Mouse (Mus musculus) kidney, embryonic 14.5 days (tissue): ENCODE results near the gene Gm33543. TPM values are rescaled to one million over a fixed set of nuclear protein-coding genes. Genes with fewer than 3 reads are reported as not detected.
A peak's percentile ranks its signal among the peaks of the same experiment; 100 is the strongest.

Experiments used
- ATAC-seq: fragments of 200-750 bp; cut with Nextera tagmentation; 2 replicates; pipeline ENCODE4 v1.8.0; 2017; ENCODE audit warnings: moderate number of reproducible peaks, mild to moderate bottlenecking, moderate TSS enrichment, moderate library complexity; ENCODE audit not compliant: low FRiP score, low TSS enrichment
- H3K27ac ChIP-seq: fragments of 300-500 bp; sonication (generic); 2 replicates; pipeline ENCODE4 v1.5.1; 2014; ENCODE audit warnings: low read depth, mild to moderate bottlenecking, low read length, moderate library complexity, mixed read lengths
- H3K27me3 ChIP-seq: fragments of 300-500 bp; sonication (generic); 2 replicates; pipeline ENCODE4 v1.6.1; 2014; ENCODE audit warnings: mild to moderate bottlenecking, low read length; ENCODE audit not compliant: control insufficient read depth, insufficient read depth
- H3K36me3 ChIP-seq: fragments of 300-500 bp; sonication (generic); 2 replicates; pipeline ENCODE4 v1.6.1; 2014; ENCODE audit warnings: low read length, mixed read lengths; ENCODE audit not compliant: control insufficient read depth, insufficient read depth
- H3K4me1 ChIP-seq: fragments of 300-500 bp; sonication (generic); 2 replicates; pipeline ENCODE4 v1.6.1; 2014; ENCODE audit warnings: low read length, mixed read lengths; ENCODE audit not compliant: control insufficient read depth, insufficient read depth
- H3K4me2 ChIP-seq: fragments of 300-500 bp; sonication (generic); replicated peaks from 2 replicates; pipeline ENCODE4 v1.6.1; 2014; ENCODE audit warnings: low read depth, mild to moderate bottlenecking, low read length
- H3K4me3 ChIP-seq: fragments of 300-500 bp; sonication (generic); 2 replicates; pipeline ENCODE4 v1.5.1; 2014; ENCODE audit warnings: mild to moderate bottlenecking, low read length
- H3K9ac ChIP-seq: fragments of 300-500 bp; sonication (generic); 2 replicates; pipeline ENCODE4 v1.6.1; 2014; ENCODE audit warnings: low read depth, mild to moderate bottlenecking, low read length, moderate library complexity
- H3K9me3 ChIP-seq: fragments of 300-500 bp; sonication (generic); 2 replicates; pipeline ENCODE4 v1.6.1; 2016; ENCODE audit warnings: low read length; ENCODE audit not compliant: control insufficient read depth
- WGBS: fragments of 180-500 bp; shearing (Covaris S2); extraction: QIAGEN DNeasy Blood & Tissue Kit; methylation state at CpG from one replicate; pipeline ENCODE4 v1.1.7; 2014; 5-methylcytosine and 5-hydroxymethylcytosine counted together
- polyA plus RNA-seq: library from polyadenylated mRNA; unstranded; fragments of >200 nt; fragmentation: Nextera tagmentation; extraction: Ambion mirVana; gene quantifications from 2 replicates; pipeline ENCODE4 v1.2.1, GENCODE M21; 2014

Gene Gm33543
- polyA plus RNA-seq, 1 experiment from 2014 or later = not detected

DNA sequence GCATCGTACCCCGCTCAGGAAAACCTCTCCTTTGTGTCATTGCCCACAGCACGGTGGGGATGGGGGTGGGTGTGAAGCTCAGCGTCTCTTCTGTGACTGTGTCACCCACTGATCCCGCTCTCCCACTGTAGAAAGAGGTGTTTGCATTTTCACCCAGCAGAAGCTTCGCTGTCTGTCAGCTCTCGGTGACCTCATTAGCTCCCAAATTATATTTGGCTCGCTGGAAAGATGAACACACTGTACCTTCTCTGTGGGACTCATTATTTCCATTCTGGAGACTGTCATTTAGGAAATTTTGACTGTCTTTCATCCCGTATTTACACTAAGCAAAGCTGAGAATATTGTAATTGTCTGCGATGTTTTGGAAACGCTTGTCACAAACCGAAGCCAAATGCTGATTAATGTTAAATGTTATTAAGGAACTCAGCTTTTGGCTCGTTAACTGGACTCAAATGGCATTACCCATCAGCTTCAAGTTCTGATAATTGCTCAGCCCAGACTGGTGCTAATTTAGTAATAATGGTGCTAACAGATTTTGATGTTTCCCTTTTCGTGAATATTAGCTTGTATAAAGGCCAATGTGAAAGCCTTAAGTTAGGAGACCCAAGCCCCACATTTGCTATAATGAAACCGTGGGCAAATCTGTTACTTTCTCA, 51.8 kb downstream of the Gm33543 start:
- no peak overlapping the region for H3K4me3 ChIP-seq
- 85% methylated on average over 15 of the region's 15 CpGs for WGBS
- H3K4me1 ChIP-seq = no peaks in the 10 kb centered on the region
- no peaks in the 10 kb centered on the region for H3K27me3 ChIP-seq
- H3K9ac ChIP-seq = no peak overlapping the region
- no peak for ATAC-seq
- no peak overlapping the region for H3K27ac ChIP-seq
- H3K4me2 ChIP-seq = no peak overlapping the region
- H3K36me3 ChIP-seq = no peaks in the 10 kb centered on the region
- no peaks in the 10 kb centered on the region for H3K9me3 ChIP-seq

DNA sequence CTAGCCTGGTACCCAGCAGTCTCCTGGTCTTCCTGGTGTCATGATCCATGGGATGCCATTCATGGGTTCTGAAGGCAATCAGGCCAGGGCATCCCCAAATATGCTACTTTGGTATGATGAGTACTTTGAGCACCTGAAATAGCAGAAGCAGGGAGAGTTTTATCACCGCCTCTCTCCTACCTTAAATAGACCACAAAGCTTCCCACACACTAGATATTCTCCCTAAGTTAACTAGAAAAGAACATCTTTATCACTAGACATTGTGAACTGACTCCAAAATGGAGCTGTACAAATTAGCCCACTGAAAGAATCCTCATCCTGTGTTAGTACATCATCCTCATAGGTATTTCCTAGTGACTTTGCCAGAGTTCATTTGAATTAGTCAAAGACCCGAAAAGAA, 55.6 kb downstream of the Gm33543 start:
- no peak overlapping the region for H3K27ac ChIP-seq
- no peaks in the 10 kb centered on the region for H3K9me3 ChIP-seq
- no peak for ATAC-seq
- H3K4me3 ChIP-seq = no peak overlapping the region
- no peak overlapping the region for H3K9ac ChIP-seq
- WGBS = 86% methylated on average over 2 of the region's 2 CpGs
- no peaks in the 10 kb centered on the region for H3K36me3 ChIP-seq
- H3K4me1 ChIP-seq = no peaks in the 10 kb centered on the region; the same call in 1 of the 2 replicates
- no peak overlapping the region for H3K4me2 ChIP-seq
- no peaks in the 10 kb centered on the region for H3K27me3 ChIP-seq

DNA sequence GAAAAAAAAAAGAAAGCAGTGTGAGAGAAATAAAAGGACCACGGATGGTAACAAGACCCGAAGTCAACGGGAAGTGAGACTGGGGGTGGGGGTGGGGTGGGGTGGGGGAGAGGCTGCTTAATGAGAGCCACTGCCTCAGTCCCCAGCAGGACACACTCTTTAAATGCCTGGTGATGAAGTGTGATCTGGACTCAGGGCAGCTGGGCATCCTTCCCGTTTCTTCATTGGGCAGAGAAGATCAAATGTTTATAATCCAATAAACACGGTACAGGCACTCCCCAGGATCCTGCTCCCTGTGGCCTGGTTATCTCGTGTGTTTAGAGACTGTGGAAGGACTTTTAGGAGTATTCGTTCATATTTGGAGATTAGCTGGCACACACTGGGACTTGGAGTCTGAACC, 57.9 kb downstream of the Gm33543 start:
- no peak overlapping the region for H3K9ac ChIP-seq
- H3K4me3 ChIP-seq = no peak overlapping the region
- no peaks in the 10 kb centered on the region for H3K36me3 ChIP-seq
- 34% methylated on average over 7 of the region's 7 CpGs for WGBS
- H3K27me3 ChIP-seq = no peaks in the 10 kb centered on the region
- ATAC-seq = no peak
- H3K27ac ChIP-seq = no peak overlapping the region
- H3K4me1 ChIP-seq = no peaks in the 10 kb centered on the region; the same call in 1 of the 2 replicates
- H3K4me2 ChIP-seq = no peak overlapping the region
- H3K9me3 ChIP-seq = no peaks in the 10 kb centered on the region

DNA sequence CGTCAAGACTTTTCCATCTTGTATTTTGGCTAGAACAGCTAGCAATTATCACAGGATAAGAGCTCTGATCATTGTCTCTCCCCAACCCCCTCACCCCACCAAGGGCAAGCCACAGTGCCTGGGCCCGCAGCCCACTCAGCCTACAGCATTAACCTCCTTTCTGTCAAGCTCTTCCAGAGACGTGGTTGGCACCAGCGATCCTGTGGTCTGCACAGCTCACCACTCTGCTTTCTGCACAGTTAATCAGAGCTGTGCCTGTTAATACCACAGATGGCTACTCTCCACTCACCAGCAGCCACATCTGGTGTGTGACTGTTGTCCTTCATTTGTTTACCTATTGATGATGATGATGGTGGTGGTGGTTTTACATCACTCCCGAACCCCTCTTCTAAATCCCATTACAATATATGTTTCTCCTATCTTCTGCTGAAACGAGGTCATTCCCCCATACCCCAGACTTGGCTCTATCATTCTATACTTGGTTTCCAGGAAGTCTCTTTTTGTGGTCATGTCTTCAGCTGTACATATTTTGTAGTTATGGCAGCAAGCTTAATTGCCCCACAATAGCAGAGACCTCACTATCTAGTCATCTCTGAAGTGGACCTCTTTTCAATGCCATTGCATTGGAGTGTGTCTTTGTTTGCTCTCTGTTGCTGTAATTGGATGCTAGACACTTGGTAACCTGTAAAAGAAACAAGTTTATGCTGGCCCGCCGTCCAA, 61.7 kb downstream of the Gm33543 start:
- Histone ChIP-seq H3K27me3 (no peaks in the 10 kb centered on the region), H3K36me3 (no peaks in the 10 kb centered on the region), H3K9ac (no peak overlapping the region), H3K27ac (no peak overlapping the region), H3K4me2 (no peak overlapping the region), H3K4me1 (no peaks in the 10 kb centered on the region; the same call in 1 of the 2 replicates), H3K4me3 (no peak overlapping the region), H3K9me3 (no peaks in the 10 kb centered on the region)
- 73% methylated on average over 8 of the region's 8 CpGs for WGBS
- no peak for ATAC-seq

DNA sequence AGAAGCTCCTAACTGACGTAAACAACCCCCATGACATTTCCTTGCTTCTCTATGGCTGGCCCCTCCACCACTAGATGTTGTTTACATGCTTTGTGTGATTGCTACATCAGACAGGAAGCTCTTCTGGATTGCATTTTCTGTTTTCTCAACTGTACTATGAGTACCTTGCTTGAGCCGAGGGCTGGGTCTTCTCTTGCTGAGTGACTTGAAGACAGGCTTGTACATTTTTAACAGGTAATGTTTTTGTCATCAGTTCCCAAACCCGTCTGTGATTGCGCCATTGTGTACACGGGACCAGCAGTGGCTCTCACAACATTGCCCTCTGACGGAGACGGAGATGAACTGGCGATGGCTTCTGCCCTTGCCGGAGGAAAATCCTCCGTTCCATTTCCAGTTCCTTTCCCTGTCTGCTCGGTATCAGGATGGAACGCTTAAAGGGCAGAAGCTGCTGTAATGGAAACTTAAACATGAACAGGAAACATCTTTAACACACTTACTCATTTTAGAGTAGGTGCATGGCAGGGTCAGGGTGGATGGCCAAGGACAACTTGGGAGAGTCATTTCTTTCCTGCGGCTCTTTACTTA, 62.8 kb downstream of the Gm33543 start:
- no peaks in the 10 kb centered on the region for H3K36me3 ChIP-seq
- no peak overlapping the region for H3K27ac ChIP-seq
- H3K4me3 ChIP-seq = no peak overlapping the region
- ATAC-seq = no peak
- no peaks in the 10 kb centered on the region for H3K27me3 ChIP-seq
- H3K4me1 ChIP-seq = no peaks in the 10 kb centered on the region; the same call in 1 of the 2 replicates
- H3K9me3 ChIP-seq = no peaks in the 10 kb centered on the region
- no peak overlapping the region for H3K4me2 ChIP-seq
- 82% methylated on average over 13 of the region's 13 CpGs for whole genome bisulfite sequencing
- no peak overlapping the region for H3K9ac ChIP-seq

DNA sequence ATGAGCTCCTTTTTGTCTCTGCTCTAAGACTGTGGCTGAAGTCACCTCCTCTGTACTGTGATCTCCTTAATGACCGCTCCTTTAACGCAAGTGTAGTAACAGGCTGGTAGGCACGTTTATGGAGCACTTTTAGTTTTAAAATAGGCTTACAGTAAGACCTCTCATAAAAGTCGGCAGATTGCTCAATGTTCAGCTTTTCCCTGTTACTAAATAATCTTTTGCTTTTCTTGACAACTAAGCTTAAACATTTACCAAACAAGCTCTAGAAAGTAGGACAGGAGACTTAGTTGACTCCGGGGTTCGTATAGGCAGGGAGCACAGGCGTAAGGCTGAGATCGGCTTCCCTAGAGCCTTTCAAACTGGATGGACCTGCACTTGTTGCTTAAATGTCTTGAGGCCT, 64.1 kb downstream of the Gm33543 start:
- WGBS = 56% methylated on average over 8 of the region's 8 CpGs
- Histone ChIP-seq H3K9ac (no peak overlapping the region), H3K4me2 (no peak overlapping the region), H3K36me3 (no peaks in the 10 kb centered on the region), H3K4me3 (no peak overlapping the region), H3K27me3 (no peaks in the 10 kb centered on the region), H3K27ac (0 out of 2 replicates have a peak overlapping the region, but pooled peaks have one; percentile 3), H3K9me3 (no peaks in the 10 kb centered on the region), H3K4me1 (no peaks in the 10 kb centered on the region)
- no peak for ATAC-seq

DNA sequence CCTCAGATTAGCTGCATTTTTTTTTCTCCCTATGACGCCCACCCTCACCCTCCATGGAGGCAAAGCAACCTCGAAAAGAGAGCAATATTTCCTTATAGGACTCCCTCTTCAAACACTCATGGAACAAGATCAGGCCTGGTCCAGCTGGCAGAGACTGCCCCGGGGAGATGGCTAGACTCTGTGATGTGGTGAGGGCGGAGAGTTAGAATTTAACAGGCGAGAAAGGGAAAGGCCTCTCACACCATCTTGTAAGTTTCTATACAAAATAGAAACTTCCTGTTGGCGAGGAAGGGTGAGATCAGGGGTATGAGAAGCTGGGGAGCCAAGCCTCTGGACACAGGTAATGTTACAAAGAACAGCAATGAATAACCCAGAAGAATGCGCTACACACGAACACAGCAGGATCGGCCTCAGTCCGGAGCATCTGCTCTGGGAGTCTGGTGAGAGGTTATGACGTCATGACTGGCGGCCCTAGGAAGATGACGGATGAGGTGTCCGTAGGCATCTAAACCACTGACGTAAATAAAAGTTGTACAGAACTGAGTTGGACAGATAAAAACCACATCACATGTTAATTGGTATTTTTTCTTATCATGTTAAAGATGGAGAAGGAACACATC, 64.9 kb downstream of the Gm33543 start:
- Histone ChIP-seq H3K4me2 (no peak overlapping the region), H3K27ac (no peak overlapping the region), H3K9me3 (no peaks in the 10 kb centered on the region), H3K9ac (no peak overlapping the region), H3K4me1 (no peaks in the 10 kb centered on the region), H3K4me3 (no peak overlapping the region), H3K27me3 (no peaks in the 10 kb centered on the region), H3K36me3 (no peaks in the 10 kb centered on the region)
- ATAC-seq = no peak
- WGBS = 74% methylated on average over 15 of the region's 15 CpGs

DNA sequence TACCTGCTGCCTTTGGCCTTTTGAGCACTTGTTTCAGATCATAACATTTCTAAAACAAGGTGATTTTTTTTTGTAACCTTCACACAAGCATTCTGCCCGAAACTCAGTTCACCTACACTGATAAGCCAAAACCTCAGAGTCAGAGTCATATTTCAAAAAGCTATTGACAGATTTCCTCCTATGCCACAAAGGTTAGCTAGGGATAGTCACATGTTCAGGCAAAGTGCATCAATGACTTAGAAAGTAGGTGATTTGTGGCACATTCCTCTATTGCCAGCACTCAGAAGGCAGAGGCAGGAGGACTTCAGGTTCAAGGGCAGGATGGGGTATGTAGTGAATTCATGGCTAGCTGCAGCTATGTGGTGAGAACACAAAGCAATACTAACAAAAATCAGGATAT, 65.7 kb downstream of the Gm33543 start:
- H3K27me3 ChIP-seq = no peaks in the 10 kb centered on the region
- no peaks in the 10 kb centered on the region for H3K36me3 ChIP-seq
- 89% methylated on average over 1 of the region's 1 CpGs for WGBS
- H3K4me2 ChIP-seq = no peak overlapping the region
- H3K9me3 ChIP-seq = no peaks in the 10 kb centered on the region
- no peak overlapping the region for H3K9ac ChIP-seq
- no peaks in the 10 kb centered on the region for H3K4me1 ChIP-seq
- no peak overlapping the region for H3K27ac ChIP-seq
- ATAC-seq = no peak
- H3K4me3 ChIP-seq = no peak overlapping the region

DNA sequence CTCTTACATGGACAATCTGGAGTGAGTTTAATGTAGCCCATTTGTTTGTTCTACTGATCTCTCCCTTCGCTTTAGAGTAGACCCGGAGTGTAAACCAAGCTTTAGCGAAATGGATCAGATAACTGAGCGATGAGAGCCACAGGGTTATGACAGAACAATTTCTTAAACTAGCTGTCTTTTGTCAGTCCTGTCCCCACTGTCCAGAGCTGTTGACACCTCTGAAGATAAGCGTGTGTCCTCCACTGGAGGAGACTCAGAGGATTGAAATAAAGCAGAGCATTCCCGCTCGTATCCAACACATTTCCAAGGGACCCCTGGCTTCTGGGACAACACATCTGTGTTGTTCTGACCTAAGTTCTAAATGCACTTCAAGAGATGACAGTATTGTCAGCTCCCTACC, 67.9 kb downstream of the Gm33543 start:
- Histone ChIP-seq H3K4me1 (no peaks in the 10 kb centered on the region), H3K36me3 (no peaks in the 10 kb centered on the region), H3K4me3 (no peak overlapping the region), H3K9me3 (no peaks in the 10 kb centered on the region), H3K9ac (no peak overlapping the region), H3K27ac (no peak overlapping the region), H3K27me3 (no peaks in the 10 kb centered on the region), H3K4me2 (no peak overlapping the region)
- no peak for ATAC-seq
- 65% methylated on average over 7 of the region's 7 CpGs for WGBS
